Mouse (Mus musculus): Measurements from ENCODE around the gene Pkd1l2. TPM values are rescaled to one million over a fixed set of nuclear protein-coding genes. Genes with fewer than 3 reads are reported as not detected.

Pkd1l2 gene
- total RNA-seq, 2 experiments from 2014 or later = 0.17 TPM; not detected in 1

DNA sequence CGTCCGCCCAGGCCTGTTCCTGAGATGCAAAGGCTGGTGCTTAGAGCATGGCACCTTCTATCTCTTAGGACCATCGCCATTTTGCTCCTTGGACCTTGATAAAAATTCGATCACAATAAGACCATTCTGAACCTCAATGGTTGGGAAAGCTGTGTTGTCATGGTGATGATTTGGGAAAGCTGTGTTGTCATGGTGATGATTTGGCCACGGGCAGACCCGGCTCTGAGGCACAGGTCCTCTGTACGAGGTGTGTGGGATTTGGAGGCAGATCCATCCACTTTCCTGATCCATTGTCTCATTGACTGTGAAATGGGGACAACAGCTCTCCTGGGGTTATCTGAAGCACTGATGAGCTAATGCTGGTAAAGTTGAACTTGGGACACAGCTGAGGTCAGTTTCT, 42.4 kb downstream of the Pkd1l2 start:
- no peak for DNase-seq

DNA sequence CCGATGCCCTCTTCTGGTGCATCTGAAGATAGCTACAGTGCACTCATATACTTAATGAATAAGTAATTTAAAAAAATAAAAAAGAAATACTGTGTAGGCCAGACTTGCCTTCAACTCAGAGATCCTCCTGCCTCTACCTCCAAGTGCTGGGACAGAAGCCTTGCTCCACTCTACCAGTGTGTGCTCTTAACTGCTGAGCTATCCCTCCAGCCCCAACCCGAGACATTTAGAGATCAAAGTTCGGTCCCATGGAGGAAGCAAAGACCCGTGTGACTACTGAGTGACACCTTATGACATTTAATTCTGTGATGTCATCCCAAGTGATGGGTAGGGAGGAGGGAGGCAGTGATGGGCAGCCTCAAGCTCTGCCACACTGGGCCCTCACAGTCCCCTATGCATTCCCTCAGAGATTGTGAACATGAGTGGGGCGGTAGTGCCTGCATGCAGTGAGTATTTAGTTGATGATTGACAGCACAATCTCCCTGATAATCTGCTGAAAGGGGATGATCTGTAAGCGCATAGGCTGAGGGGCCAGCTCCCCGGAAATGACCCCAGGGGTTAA, 44.8 kb downstream of the Pkd1l2 start:
- DNase-seq = no peak
- intact Hi-C loops (cut with DNase I) = no loop called here

More for the DNA sequence above, 42.4 kb downstream of the Pkd1l2 start:
- intact Hi-C loops (cut with DNase I) = no loop called here

DNA sequence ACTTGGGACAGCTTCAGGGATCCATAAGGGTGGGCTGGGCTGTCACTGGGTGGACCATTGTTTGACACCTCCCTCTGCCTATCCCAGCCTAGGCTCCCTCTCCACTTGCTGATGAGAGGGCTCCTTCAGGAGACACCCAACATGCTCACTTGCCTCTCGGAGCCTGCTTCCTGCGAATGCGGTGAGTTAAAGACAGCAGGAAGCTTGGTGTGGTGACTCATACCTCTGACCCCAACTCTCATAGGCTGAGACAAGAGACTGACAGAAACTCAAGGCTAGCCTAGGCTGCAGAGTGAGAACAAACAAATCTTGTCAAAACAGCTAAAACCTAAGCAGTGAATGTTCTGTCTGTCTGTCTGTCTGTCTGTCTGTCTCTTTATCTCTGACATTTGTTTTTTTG, 48.9 kb downstream of the Pkd1l2 start:
- intact Hi-C loops (cut with DNase I) = no loop called here
- no peak for DNase-seq

- DNase-seq = no peak
- intact Hi-C loops (cut with DNase I) = no loop called here
Observed at GRCm38 (mm10) chr8:117032609-117033008, 49.6 kb downstream of the Pkd1l2 start.

GRCm38 (mm10) chr8:117031476-117031875, 50.8 kb downstream of the Pkd1l2 start:
- no peak for DNase-seq
- intact Hi-C loops (cut with DNase I) = no loop called here

GRCm38 (mm10) chr8:117028686-117029085, 53.6 kb downstream of the Pkd1l2 start:
- no peak for DNase-seq
- intact Hi-C loops (cut with DNase I) = no loop called here

GRCm38 (mm10) chr8:117027601-117028000, 54.6 kb downstream of the Pkd1l2 start:
- DNase-seq = no peak
- intact Hi-C loops (cut with DNase I) = no loop called here

- peak; percentile 6 to 23 for DNase-seq
- intact Hi-C loops (cut with DNase I) = no loop called here
Observed at GRCm38 (mm10) chr8:117022297-117022993, 59.8 kb downstream of the Pkd1l2 start.

DNA sequence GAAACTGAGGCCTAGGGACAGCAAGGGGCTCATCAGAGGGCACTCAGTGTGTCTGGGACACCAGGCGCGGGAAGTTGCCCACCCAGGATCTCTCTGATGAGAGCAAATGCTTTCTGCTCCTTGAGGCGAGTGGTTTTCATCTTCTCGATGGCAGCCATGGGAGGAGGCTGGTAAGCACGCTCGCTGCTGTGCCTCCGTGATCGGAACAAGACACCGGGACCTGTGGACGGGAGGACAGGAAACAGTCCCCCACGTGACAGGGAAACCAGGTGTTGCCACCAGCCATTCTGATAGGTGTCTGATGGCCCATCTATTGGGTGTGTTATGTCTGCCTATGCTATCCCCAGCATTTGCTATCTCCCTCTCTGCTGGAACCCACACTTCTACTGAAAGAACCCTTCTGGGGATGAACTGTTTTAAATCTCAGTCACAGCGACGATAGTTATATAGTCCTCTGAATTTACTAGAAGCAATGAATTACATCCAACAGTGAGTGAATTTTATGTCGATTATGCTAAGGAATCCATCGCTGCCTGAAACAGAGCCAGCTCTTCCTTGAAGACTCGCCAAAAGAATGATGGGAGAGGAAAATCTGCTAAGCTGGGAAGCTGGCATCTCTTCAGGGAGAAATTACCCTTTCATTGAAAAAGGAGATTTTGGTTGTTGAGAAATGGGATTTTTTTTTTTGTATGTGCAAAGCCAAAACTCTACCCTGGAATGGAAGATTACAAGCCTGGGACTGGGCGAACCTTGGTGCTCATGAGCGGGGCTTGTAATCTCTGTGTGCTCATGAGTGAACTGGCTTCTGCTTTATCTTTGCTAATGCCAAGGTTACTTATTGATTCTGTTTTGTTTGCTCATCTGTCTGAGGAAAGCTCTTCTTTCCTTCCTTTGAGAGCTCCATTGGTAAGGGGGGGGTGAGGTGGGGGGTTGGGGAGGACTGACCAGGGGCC, 62.6 kb downstream of the Pkd1l2 start:
- intact Hi-C loops (cut with DNase I) = no loop called here

DNA sequence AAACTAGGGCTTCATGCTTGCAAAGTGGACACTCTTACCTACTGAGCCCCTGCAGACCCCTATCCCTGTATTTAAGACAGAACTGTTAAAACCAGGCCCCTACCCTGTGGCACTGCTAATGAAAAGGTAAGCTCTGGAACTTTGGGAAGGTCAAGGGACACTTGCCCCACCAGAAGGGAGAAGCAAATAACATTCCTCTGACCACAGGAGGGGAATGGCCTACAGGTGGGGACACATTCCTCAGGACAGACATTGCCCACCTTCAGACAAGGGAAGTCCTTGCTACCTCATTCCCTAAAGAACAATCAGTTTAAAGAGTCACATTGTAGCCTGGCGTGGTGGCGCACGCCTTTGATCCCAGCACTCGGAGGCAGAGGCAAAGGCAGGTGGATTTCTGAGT, 64.4 kb downstream of the Pkd1l2 start:
- DNase-seq = no peak
- intact Hi-C loops (cut with DNase I) = loop anchor here (2.0 kb wide), 1 partner anchor 77 kb away; the partner anchor contains the start of gene Bco1

More for the DNA sequence above, 62.6 kb downstream of the Pkd1l2 start:
- no peak for DNase-seq

- intact Hi-C loops (cut with DNase I) = loop anchor here (2.0 kb wide), 1 partner anchor 78 kb away; the partner anchor contains the start of gene Bco1
- no peak for DNase-seq
Observed at GRCm38 (mm10) chr8:117017006-117017405, 65.2 kb downstream of the Pkd1l2 start.

- no peak for DNase-seq
- intact Hi-C loops (cut with DNase I) = loop anchor here (2.0 kb wide), 1 partner anchor 79 kb away; the partner anchor contains the start of gene Bco1
Observed at GRCm38 (mm10) chr8:117015670-117016069, 66.6 kb downstream of the Pkd1l2 start.

DNA sequence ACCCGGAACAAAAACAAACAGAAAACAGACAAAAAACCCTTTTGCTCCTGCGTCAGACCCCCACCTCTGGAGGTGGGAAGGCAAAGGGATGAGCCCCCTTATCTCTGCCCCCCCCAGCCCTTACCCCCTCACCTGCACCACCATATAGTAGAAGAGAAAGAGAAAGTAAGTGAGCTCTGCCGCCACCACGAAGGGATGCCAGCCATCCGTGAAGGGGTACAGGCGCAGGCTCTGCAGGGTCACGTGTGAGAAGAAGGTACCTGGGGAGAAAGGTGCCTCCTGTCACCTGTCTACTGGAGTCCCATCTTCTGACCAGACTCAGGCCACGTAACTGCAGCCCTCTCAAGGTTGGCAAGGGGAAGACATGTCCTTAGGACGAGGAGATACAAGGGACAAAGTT, 70.9 kb downstream of the Pkd1l2 start:
- intact Hi-C loops (cut with DNase I) = no loop called here
- no peak for DNase-seq

- no peak for DNase-seq
- intact Hi-C loops (cut with DNase I) = no loop called here
Observed at GRCm38 (mm10) chr8:116994016-116994716, 88.1 kb downstream of the Pkd1l2 start.

DNA sequence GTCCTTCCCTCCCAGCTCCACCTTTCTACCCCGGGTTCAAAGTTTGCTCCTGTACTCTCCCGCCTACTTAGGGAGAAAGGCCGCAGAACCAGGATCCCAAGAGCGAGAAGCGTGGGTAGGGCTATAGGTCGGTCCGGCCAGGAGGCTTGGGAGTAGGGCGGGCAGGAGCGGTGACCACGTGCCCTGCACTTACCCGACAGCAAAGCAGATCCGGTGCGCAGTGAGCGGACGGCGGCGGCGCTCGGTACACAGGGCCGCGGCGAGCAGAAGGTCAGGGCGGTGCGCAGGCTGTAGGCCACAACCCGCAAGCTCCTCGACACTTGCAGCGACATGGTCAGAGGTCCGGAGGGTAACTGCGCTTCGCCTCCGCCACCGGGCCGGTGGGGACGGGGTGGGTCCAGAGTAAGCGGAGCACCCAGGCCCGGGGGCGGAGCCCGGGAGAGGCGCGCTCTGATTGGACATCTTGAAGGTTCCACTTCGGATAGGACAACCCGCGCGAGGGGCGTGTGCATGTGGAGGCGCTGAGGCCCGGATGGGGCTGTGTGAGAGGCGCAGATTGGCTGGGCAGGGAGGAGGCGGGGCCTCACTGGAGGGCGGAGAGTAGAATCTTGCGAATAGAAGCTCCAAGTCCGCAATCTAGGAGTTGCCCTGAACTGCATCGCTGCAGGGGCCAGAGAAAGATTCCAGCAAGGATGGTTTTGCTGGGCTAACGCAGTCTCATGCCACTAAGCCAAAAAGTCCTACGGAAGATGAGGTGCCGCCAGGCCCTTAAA, 89.0 kb downstream of the Pkd1l2 start, which contains the start of gene Gcsh:
Gcsh (minus strand) TSS at position 443 of the 773 bp plus-strand sequence.
- DNase-seq = peak; percentile 99
- intact Hi-C loops (cut with DNase I) = no loop called here

- DNase-seq = peak; percentile 18 to 33
- intact Hi-C loops (cut with DNase I) = no loop called here
Observed at GRCm38 (mm10) chr8:116992176-116992971, 89.9 kb downstream of the Pkd1l2 start.

DNA sequence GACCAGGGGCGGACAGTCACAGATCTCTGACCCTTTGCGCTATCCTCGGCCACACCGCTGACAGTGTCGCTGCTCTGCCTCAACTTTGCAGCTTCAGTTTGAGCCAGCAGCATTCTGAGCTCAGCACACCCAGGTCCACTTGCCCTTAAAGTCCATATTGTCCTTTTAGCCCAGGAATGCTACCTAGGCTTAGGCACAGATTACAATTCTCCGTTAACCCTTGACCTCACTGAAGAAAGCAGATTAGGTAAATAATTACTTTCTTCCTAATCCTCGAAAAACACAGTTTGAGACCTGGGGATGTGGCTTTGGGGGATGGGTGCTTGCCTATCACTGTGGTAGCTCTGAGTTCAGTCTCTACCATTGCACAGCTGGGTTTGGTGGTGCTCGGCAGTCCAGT, 91.0 kb downstream of the Pkd1l2 start:
- no peak for DNase-seq
- intact Hi-C loops (cut with DNase I) = no loop called here

DNA sequence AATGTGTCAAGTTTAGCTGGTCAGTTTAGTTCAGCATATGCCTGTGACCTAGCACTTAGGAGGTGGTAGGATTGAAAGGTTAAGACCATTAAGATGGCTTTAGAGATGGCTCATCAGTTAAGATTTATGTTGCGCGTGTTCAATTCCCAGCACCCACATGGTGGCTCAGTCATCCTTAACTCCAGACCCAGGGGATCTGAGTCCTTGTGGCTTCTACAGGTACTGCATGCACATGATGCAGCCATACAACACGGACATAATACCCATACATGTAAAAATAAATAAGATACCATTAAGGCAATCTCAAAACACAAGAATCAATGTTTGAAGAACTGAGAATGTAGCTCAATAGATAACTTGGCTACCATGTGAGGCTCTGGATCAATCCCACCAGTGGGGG, 92.4 kb downstream of the Pkd1l2 start:
- DNase-seq = no peak
- intact Hi-C loops (cut with DNase I) = no loop called here

- DNase-seq = peak; percentile 63 to 84
- intact Hi-C loops (cut with DNase I) = no loop called here
Observed at GRCm38 (mm10) chr8:116980117-116980516, 102.1 kb downstream of the Pkd1l2 start.

Measured in heart, postnatal 10 days (tissue).